Mouse (Mus musculus) inflammation-experienced regulatory T-cells, adult 6 months (primary cell): ENCODE measurements around the gene Rimbp3. TPM values are rescaled to one million over a fixed set of nuclear protein-coding genes. Genes with fewer than 3 reads are reported as not detected.
"Not testable (repeated sequence)": the region's sequence is repeated elsewhere in the genome, so short reads cannot be mapped to it uniquely, and the experiment has no call there.

ENCODE experiments used
- ATAC-seq: one replicate; pipeline ENCODE4 v1.8.0; 2017
- polyA plus RNA-seq, 3 experiments: library from polyadenylated mRNA; unstranded; fragments of 100-300 nt; shearing (Covaris generic); gene quantifications; one replicate each; pipeline ENCODE4 v1.2.1; 2017

The Rimbp3 gene
- polyA plus RNA-seq, 3 experiments from 2014 or later: 0.07 TPM; not detected in 2

- ATAC-seq: no peak
These were observed 11.8 kb downstream of the Rimbp3 start for GRCm38 (mm10) chr16:17220127-17220733.

GRCm38 (mm10) chr16:17222197-17222596 lies 13.8 kb downstream of the Rimbp3 start:
- ATAC-seq: peak; percentile 100

- ATAC-seq: no peak
These were observed 17.2 kb downstream of the Rimbp3 start for GRCm38 (mm10) chr16:17225584-17225983.

GRCm38 (mm10) chr16:17226496-17226895 lies 18.1 kb downstream of the Rimbp3 start:
- ATAC-seq: no peak

- ATAC-seq: not testable (repeated sequence)
These were observed 23.1 kb downstream of the Rimbp3 start for GRCm38 (mm10) chr16:17231523-17231922.

GRCm38 (mm10) chr16:17232794-17233701 lies 24.6 kb downstream of the Rimbp3 start, which contains the start of gene Hic2:
Hic2 (plus strand) TSS chr16:17233572.
- peak; percentile 93 for ATAC-seq

- peak; percentile 30 for ATAC-seq
These were observed 25.5 kb downstream of the Rimbp3 start for GRCm38 (mm10) chr16:17233702-17234498.

GRCm38 (mm10) chr16:17234499-17234895 lies 26.1 kb downstream of the Rimbp3 start:
- ATAC-seq: no peak

GRCm38 (mm10) chr16:17234916-17235665 lies 26.7 kb downstream of the Rimbp3 start:
- ATAC-seq: no peak

- ATAC-seq: no peak
These were observed 29.2 kb downstream of the Rimbp3 start for GRCm38 (mm10) chr16:17237634-17238033.

GRCm38 (mm10) chr16:17239409-17239808 lies 31.0 kb downstream of the Rimbp3 start:
- no peak for ATAC-seq

GRCm38 (mm10) chr16:17243731-17244130 lies 35.3 kb downstream of the Rimbp3 start:
- ATAC-seq: no peak

- ATAC-seq: no peak
These were observed 36.6 kb downstream of the Rimbp3 start for GRCm38 (mm10) chr16:17244996-17245395.

- no peak for ATAC-seq
These were observed 39.3 kb downstream of the Rimbp3 start for GRCm38 (mm10) chr16:17247727-17248126.

GRCm38 (mm10) chr16:17249135-17249534 lies 40.7 kb downstream of the Rimbp3 start:
- no peak for ATAC-seq

- ATAC-seq: no peak
These were observed 43.1 kb downstream of the Rimbp3 start for GRCm38 (mm10) chr16:17251539-17251938.

GRCm38 (mm10) chr16:17252086-17252726 lies 43.8 kb downstream of the Rimbp3 start:
- no peak for ATAC-seq

GRCm38 (mm10) chr16:17252841-17253240 lies 44.4 kb downstream of the Rimbp3 start:
- ATAC-seq: no peak

GRCm38 (mm10) chr16:17254005-17254597 lies 45.7 kb downstream of the Rimbp3 start:
- ATAC-seq: no peak

- no peak for ATAC-seq
These were observed 46.9 kb downstream of the Rimbp3 start for GRCm38 (mm10) chr16:17255270-17255669.

GRCm38 (mm10) chr16:17257359-17257821 lies 49.0 kb downstream of the Rimbp3 start:
- no peak for ATAC-seq
